Mouse (Mus musculus): ENCODE measurements around the gene Surf4.
A peak's percentile ranks its signal among the peaks of the same experiment; 100 is the strongest.
"Not testable (repeated sequence)": the region's sequence is repeated elsewhere in the genome, so short reads cannot be mapped to it uniquely, and the experiment has no call there.

The Surf4 gene

GRCm38 (mm10) chr2:26905936-26906335, 27.8 kb downstream of the Surf4 start:
- no peak for DNase-seq (ENCODE audit: low read depth in 1 of 2, low spot score in 2 of 2)

GRCm38 (mm10) chr2:26903311-26903710, 30.4 kb downstream of the Surf4 start:
- DNase-seq (ENCODE audit: low read depth in 1 of 2, low spot score in 2 of 2): no peak

- DNase-seq (ENCODE audit: low read depth in 1 of 2, low spot score in 2 of 2): peak; percentile 79 to 84
Observed at GRCm38 (mm10) chr2:26902467-26903220, 31.1 kb downstream of the Surf4 start, which contains the start of gene Surf6. TSS of gene Surf6 (minus strand) at chr2:26902879.

- no peak for DNase-seq (ENCODE audit: low read depth in 1 of 2, low spot score in 2 of 2)
Observed at GRCm38 (mm10) chr2:26901834-26902400, 31.8 kb downstream of the Surf4 start.

GRCm38 (mm10) chr2:26900731-26901130, 33.0 kb downstream of the Surf4 start:
- no peak for DNase-seq (ENCODE audit: low read depth in 1 of 2, low spot score in 2 of 2)

- no peak for DNase-seq (ENCODE audit: low read depth in 1 of 2, low spot score in 2 of 2)
Observed at GRCm38 (mm10) chr2:26895898-26896297, 37.8 kb downstream of the Surf4 start.

- not testable (repeated sequence) for DNase-seq (ENCODE audit: low read depth in 1 of 2, low spot score in 2 of 2)
Observed at GRCm38 (mm10) chr2:26886170-26886569, 47.6 kb downstream of the Surf4 start.

- not testable (repeated sequence) for DNase-seq (ENCODE audit: low read depth in 1 of 2, low spot score in 2 of 2)
Observed at GRCm38 (mm10) chr2:26885541-26885940, 48.2 kb downstream of the Surf4 start.

GRCm38 (mm10) chr2:26878571-26878970, 55.2 kb downstream of the Surf4 start:
- no peak for DNase-seq (ENCODE audit: low read depth in 1 of 2, low spot score in 2 of 2)

- no peak for DNase-seq (ENCODE audit: low read depth in 1 of 2, low spot score in 2 of 2)
Observed at GRCm38 (mm10) chr2:26870666-26871065, 63.1 kb downstream of the Surf4 start.
